Comparison of ENCODE assay signal across 25 mouse cellular contexts in the genomic region with DNA sequence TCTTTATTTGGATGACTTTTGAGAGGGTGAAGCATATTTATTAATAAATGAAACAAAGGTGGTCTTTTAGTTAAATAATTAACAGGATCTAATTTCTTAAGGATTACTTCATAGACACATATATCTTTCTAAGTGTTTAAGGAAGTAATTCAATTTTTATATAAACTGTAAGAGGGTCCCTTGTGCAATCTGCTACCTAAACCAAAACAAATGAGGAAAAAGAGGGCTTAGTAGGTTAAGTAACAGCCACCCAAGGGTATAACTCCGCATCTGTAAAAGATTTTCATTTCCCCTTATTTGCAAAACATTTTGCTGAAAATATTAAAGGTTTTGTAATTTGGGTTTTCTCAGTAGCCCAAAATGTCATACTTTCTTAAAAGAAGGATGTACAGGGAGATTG. TPM values are rescaled to one million over a fixed set of nuclear protein-coding genes. Genes with fewer than 3 reads are reported as not detected.
"Had no signal": no experiment of that assay in that cellular context is flagged by ENCODE, and none has a peak within 500 bp of the region (broad histone marks: within the 10 kb centered on the region; RNA-seq: fewer than 3 reads in every experiment).

No protein-coding gene starts in this region.

- H3K9ac ChIP-seq: neural tube, embryonic 13.5 days; neural tube, embryonic 15.5 days; stomach, embryonic 15.5 days had no signal

- H3K4me2 ChIP-seq: neural tube, embryonic 13.5 days; neural tube, embryonic 15.5 days; stomach, embryonic 15.5 days had no signal

- H3K9me3 ChIP-seq: neural tube, embryonic 13.5 days; neural tube, embryonic 15.5 days; stomach, embryonic 15.5 days had no signal

- H3K36me3 ChIP-seq: neural tube, embryonic 13.5 days; neural tube, embryonic 15.5 days; stomach, embryonic 15.5 days had no signal

- DNase-seq: retina, postnatal 1 day; right cerebral cortex, adult 18-20 months; right cerebral cortex, postnatal 14 days; right cerebral cortex, postnatal 25 days; right cerebral cortex, postnatal 4 days; spleen, adult 18-20 months; thymus, adult 18-20 months; thymus, adult 2 months; thymus, postnatal 14 days; thymus, postnatal 25 days; thymus, postnatal 36 days; thymus, postnatal 4 days had no signal

- H3K4me1 ChIP-seq: neural tube, embryonic 13.5 days; neural tube, embryonic 15.5 days; stomach, embryonic 15.5 days had no signal

- H3K4me3 ChIP-seq: neural tube, embryonic 13.5 days; neural tube, embryonic 15.5 days; stomach, embryonic 15.5 days had no signal

- H3K27me3 ChIP-seq: neural tube, embryonic 13.5 days; neural tube, embryonic 15.5 days; stomach, embryonic 15.5 days had no signal

- H3K27ac ChIP-seq: neural tube, embryonic 13.5 days; neural tube, embryonic 15.5 days; stomach, embryonic 15.5 days; stomach, postnatal 0 days had no signal

RNA-seq across cellular contexts. Expression of a gene that starts 7.3 kb away (rescaled TPM):
- total RNA-seq: neutrophil, adult 5-6 weeks had no signal
- polyA plus RNA-seq: neural tube, embryonic 13.5 days; neural tube, embryonic 14.5 days; neural tube, embryonic 15.5 days; small intestine, adult 2 months; spleen, adult 2 months; stomach, embryonic 14.5 days; stomach, embryonic 15.5 days; stomach, embryonic 16.5 days; stomach, postnatal 0 days; testis, adult 2 months; thymus, adult 2 months; thymus, postnatal 0 days; urinary bladder, adult 2 months had no signal

RNA-seq across cellular contexts. Expression of a gene that starts 11.8 kb away (rescaled TPM):
- total RNA-seq: neutrophil, adult 5-6 weeks had no signal
- polyA plus RNA-seq: neural tube, embryonic 13.5 days; neural tube, embryonic 14.5 days; spleen, adult 2 months; stomach, embryonic 14.5 days; stomach, postnatal 0 days; thymus, adult 2 months; thymus, postnatal 0 days; urinary bladder, adult 2 months had no signal

RNA-seq across cellular contexts. Expression of a gene that starts 48.9 kb away (rescaled TPM):
- total RNA-seq: neutrophil, adult 5-6 weeks had no signal
- polyA plus RNA-seq: stomach, embryonic 14.5 days had no signal
